Mouse (Mus musculus): ENCODE results near the gene Gm16503.

GRCm38 (mm10) chr4:147541105-147541504 lies 1.1 kb downstream of the Gm16503 start:
- TF ChIP-seq CTCF (IDR thresholded peaks at IDR 0.05; ENCODE audit: control insufficient read depth, insufficient read depth, low read length) = no peak
- no peak for TF ChIP-seq POLR2A (IDR thresholded peaks at IDR 0.05; ENCODE audit: borderline replicate concordance, control insufficient read depth, low read depth, low read length)

Measured in bone marrow, adult 2 months (tissue).